Mouse (Mus musculus): ENCODE measurements around the gene Pip5k1c. TPM values are rescaled to one million over a fixed set of nuclear protein-coding genes. Genes with fewer than 3 reads are reported as not detected.

Gene Pip5k1c
- polyA plus RNA-seq, 1 experiment from 2014 or later, result 26.2 TPM

DNA sequence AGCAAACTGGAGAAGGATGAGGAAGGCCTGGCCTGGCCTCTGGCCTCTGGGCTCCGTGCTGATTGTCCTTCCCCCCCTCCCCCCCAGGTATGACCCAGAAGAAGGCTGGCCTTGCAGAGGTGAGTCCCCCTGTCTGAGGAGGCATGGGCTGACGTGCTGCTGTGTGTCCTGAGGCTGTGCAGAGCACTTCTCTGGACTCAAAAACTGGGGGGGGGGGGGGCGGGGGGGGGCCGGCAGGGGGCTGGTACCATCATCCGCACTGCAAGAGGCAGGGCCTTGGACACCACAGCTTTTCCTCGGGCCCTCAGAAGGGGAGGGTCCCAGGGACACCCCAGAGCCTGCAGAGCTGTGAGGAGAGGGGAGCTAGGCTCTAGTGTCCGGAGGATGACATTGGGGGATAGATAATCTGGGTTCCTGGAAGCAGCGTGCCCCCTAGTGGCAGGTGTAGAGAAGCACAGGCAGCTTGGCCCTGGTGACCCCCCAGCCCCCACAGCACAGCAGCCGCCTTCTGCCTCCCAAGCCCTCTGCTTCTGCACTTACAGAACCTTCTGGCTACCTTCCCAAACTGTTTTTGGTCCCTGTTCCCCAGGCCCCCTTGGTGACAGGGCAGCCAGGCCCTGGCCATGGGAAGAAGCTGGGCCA lies 12.0 kb downstream of the Pip5k1c start:
- no peaks in the 10 kb centered on the region for H3K9me3 ChIP-seq (replicated peaks)
- no peak overlapping the region for H3K4me3 ChIP-seq
- no peak overlapping the region for H3K9ac ChIP-seq
- no peaks in the 10 kb centered on the region for H3K27me3 ChIP-seq
- H3K4me2 ChIP-seq, result no peak overlapping the region
- peaks cover 52% of the 10 kb centered on the region for H3K4me1 ChIP-seq (replicated peaks)
- no peak; the same call in 1 of the 2 replicates for ATAC-seq (replicated peaks; ENCODE audit: insufficient number of reproducible peaks, insufficient read depth, low FRiP score, low read depth)
- H3K36me3 ChIP-seq, result peaks cover 41% of the 10 kb centered on the region
- 25% methylated on average over 7 of the region's 9 CpGs for WGBS
- no peak overlapping the region for H3K27ac ChIP-seq

DNA sequence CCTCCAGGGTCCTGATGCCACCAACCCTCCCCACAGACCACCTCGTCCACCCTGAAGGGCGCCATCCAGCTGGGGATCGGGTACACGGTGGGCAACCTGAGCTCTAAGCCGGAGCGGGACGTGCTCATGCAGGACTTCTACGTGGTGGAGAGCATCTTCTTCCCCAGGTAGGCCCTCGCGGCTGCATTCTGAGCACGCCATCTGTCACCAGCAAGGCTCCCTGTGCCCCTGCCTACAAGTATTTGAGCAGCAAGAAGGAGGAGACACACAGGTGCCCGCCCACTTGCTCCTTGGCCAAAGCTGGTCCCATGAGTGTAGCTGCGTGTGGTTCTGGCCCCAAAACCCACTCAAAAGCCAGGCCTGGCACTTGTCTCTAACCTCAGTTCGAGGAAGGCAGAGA lies 12.9 kb downstream of the Pip5k1c start:
- Histone ChIP-seq H3K27me3 (no peaks in the 10 kb centered on the region), H3K4me3 (no peak overlapping the region), H3K9me3 (replicated peaks) (no peaks in the 10 kb centered on the region), H3K4me2 (no peak overlapping the region), H3K4me1 (replicated peaks) (peaks cover 43% of the 10 kb centered on the region), H3K9ac (no peak overlapping the region), H3K36me3 (peaks cover 50% of the 10 kb centered on the region), H3K27ac (no peak overlapping the region)
- 94% methylated on average over 14 of the region's 14 CpGs for WGBS
- ATAC-seq (replicated peaks; ENCODE audit: insufficient number of reproducible peaks, insufficient read depth, low FRiP score, low read depth), result no peak

DNA sequence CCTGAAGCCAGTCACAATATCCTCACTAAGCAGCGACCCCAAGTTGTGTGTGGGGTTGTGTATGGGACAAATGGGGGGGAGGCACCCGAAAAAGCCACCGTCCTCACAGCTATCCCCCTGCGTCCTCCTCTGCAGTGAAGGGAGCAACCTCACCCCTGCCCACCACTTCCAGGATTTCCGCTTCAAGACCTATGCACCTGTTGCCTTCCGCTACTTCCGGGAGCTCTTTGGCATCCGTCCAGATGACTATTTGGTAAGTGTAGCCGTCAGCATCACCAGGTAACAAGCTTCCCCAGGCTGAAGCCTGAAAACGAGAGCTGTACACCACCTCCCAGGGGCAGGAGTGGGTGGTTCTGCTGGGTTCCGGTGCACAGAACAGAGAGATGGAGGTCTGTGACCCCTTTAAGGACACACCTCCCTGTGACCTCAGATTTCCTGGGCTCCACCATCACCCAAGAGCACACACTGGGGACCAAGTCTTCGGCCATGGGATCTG lies 13.5 kb downstream of the Pip5k1c start:
- Histone ChIP-seq H3K36me3 (peaks cover 56% of the 10 kb centered on the region), H3K4me3 (no peak overlapping the region), H3K9ac (no peak overlapping the region), H3K27me3 (no peaks in the 10 kb centered on the region), H3K4me1 (replicated peaks) (peaks cover 37% of the 10 kb centered on the region), H3K9me3 (replicated peaks) (no peaks in the 10 kb centered on the region), H3K4me2 (no peak overlapping the region), H3K27ac (no peak overlapping the region)
- 87% methylated on average over 12 of the region's 12 CpGs for WGBS
- ATAC-seq (replicated peaks; ENCODE audit: insufficient number of reproducible peaks, insufficient read depth, low FRiP score, low read depth), result no peak

DNA sequence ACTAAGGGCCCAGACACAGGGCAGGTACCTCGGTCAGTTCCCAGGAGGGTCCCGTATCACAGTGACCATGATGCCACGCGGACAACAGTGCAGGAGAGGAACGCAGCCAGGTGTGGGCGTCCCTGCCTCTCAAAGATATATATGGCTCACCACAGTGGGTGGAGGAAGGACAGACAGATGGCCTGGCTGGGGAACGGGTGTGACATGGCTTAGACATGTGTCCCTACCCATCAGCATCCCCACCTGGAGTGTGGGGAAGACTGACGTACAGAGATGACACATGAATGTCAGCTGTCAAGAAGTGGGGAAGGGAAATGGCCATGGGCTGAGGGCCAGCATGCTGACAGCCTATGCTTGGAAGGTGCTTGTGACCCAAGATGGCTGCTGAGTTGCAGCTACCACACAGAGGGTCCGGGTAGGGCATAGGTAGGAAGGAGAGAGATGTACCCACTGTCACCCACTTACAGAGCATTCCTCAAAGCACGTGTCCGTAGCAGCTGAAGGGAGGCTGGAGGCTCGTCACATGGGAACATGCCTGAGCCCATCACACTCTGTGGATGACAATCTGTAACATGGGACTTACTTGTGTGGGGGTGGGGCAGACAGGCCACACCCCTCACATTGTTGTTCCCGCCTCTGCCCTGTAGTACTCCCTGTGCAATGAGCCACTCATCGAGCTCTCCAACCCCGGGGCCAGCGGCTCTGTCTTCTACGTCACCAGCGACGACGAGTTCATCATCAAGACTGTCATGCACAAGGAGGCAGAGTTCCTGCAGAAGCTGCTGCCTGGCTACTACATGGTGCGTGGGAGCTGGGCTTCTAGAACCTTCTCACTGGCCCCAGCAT lies 14.3 kb downstream of the Pip5k1c start:
- Histone ChIP-seq H3K4me2 (no peak overlapping the region), H3K36me3 (peaks cover 64% of the 10 kb centered on the region), H3K9me3 (replicated peaks) (no peaks in the 10 kb centered on the region), H3K9ac (no peak overlapping the region), H3K27me3 (no peaks in the 10 kb centered on the region), H3K4me1 (replicated peaks) (peaks cover 30% of the 10 kb centered on the region), H3K4me3 (no peak overlapping the region), H3K27ac (no peak overlapping the region)
- 89% methylated on average over 21 of the region's 21 CpGs for WGBS
- ATAC-seq (replicated peaks; ENCODE audit: insufficient number of reproducible peaks, insufficient read depth, low FRiP score, low read depth), result no peak

DNA sequence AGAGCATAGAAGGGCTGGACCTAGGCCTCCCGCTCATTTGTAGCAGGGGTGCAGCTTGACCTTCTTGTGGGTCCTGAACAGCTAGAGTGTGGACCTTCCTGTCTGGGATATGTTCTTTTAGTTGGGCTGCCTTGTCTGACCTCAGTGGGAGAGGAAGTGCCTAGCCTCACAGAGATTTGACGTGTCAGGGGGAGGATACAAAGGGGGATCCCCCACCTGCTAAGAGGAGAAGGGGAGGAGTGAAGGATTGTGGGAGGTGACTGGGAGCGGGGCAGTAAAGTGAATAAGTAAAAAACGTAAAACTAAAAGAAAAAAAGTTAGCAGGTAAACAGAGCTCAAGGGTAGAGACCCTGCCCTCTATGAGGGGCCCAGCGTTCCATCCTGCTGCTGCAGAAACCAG lies 16.8 kb downstream of the Pip5k1c start:
- Histone ChIP-seq H3K27ac (no peak overlapping the region), H3K9me3 (replicated peaks) (no peaks in the 10 kb centered on the region), H3K36me3 (peaks cover 87% of the 10 kb centered on the region), H3K4me1 (replicated peaks) (peaks cover 6% of the 10 kb centered on the region), H3K27me3 (no peaks in the 10 kb centered on the region), H3K9ac (no peak overlapping the region), H3K4me3 (no peak overlapping the region), H3K4me2 (no peak overlapping the region)
- ATAC-seq (replicated peaks; ENCODE audit: insufficient number of reproducible peaks, insufficient read depth, low FRiP score, low read depth), result no peak
- 85% methylated on average over 5 of the region's 5 CpGs for WGBS

DNA sequence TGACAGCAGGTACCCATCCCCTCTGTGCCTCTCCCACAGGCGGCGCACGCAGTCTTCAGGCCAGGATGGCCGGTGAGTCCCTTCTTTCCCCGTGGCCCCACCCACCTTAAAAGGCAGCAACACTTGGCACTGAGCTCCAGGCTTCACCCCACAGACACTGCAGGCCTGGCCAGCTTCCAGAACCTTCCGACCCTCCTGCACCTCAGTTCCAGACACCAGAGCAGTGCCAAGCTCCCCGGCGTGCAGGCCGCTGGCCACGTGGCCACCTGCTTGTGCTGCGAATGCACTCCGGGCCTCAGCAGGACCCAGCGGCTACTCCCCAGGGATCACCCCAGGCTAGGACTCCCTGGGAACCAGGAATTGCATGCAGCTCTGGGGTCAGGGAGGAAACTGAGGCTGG lies 20.8 kb downstream of the Pip5k1c start:
- H3K4me2 ChIP-seq, result no peak overlapping the region
- no peak for ATAC-seq (replicated peaks; ENCODE audit: insufficient number of reproducible peaks, insufficient read depth, low FRiP score, low read depth)
- 85% methylated on average over 13 of the region's 13 CpGs for WGBS
- H3K4me3 ChIP-seq, result no peak overlapping the region
- H3K9me3 ChIP-seq (replicated peaks), result no peaks in the 10 kb centered on the region
- no peak overlapping the region for H3K27ac ChIP-seq
- peaks cover 75% of the 10 kb centered on the region for H3K36me3 ChIP-seq
- peaks cover 22% of the 10 kb centered on the region for H3K4me1 ChIP-seq (replicated peaks)
- no peak overlapping the region for H3K9ac ChIP-seq
- no peaks in the 10 kb centered on the region for H3K27me3 ChIP-seq

DNA sequence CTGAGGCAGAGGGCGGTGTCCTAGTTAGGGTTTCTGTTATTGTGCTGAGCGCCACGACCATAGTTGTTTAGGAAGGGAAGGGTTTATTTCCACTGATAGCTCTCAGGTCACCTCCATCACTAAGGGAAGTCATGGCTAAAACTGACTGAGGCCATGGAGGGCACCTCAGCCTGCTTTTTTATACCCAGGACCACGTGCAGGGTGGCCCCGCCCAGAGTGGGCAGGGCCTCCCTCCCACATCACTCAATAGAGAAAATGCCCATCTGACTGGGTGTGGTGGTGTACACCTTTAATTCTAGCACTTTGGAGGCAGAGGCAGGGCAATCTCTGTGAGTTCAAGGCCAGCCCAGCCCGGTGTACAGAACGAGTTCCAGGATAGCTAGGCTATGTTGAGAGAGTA lies 21.4 kb downstream of the Pip5k1c start:
- H3K4me1 ChIP-seq (replicated peaks), result peaks cover 28% of the 10 kb centered on the region
- 76% methylated on average over 7 of the region's 7 CpGs for WGBS
- H3K9ac ChIP-seq, result no peak overlapping the region
- no peak overlapping the region for H3K27ac ChIP-seq
- H3K4me3 ChIP-seq, result no peak overlapping the region
- peaks cover 70% of the 10 kb centered on the region for H3K36me3 ChIP-seq
- ATAC-seq (replicated peaks; ENCODE audit: insufficient number of reproducible peaks, insufficient read depth, low FRiP score, low read depth), result no peak
- no peak overlapping the region for H3K4me2 ChIP-seq
- H3K27me3 ChIP-seq, result no peaks in the 10 kb centered on the region
- no peaks in the 10 kb centered on the region for H3K9me3 ChIP-seq (replicated peaks)

DNA sequence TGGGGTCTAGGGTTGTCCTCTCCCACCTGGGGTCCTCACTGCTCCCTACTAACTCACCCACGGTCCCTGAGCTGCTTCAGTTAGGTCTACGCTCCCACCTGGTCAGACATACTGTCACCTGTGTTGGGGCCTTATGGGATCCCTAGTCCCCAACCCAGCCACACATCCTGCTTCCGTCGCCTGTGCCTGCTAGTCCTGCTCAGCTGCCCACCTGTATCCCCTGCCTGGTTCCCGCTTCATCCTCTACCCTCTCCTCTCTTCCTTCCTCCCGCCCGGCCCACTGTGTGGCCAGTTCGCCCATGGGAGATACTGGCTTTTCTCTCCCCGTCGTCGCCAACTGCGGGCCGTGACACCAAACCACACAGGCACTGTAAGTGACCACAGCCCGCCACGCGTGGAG lies 22.8 kb downstream of the Pip5k1c start:
- Histone ChIP-seq H3K36me3 (peaks cover 57% of the 10 kb centered on the region), H3K9me3 (replicated peaks) (no peaks in the 10 kb centered on the region), H3K27me3 (no peaks in the 10 kb centered on the region), H3K4me1 (replicated peaks) (peaks cover 37% of the 10 kb centered on the region), H3K9ac (no peak overlapping the region), H3K4me3 (no peak overlapping the region), H3K4me2 (no peak overlapping the region), H3K27ac (no peak overlapping the region)
- WGBS, result 87% methylated on average over 16 of the region's 16 CpGs
- no peak for ATAC-seq (replicated peaks; ENCODE audit: insufficient number of reproducible peaks, insufficient read depth, low FRiP score, low read depth)

DNA sequence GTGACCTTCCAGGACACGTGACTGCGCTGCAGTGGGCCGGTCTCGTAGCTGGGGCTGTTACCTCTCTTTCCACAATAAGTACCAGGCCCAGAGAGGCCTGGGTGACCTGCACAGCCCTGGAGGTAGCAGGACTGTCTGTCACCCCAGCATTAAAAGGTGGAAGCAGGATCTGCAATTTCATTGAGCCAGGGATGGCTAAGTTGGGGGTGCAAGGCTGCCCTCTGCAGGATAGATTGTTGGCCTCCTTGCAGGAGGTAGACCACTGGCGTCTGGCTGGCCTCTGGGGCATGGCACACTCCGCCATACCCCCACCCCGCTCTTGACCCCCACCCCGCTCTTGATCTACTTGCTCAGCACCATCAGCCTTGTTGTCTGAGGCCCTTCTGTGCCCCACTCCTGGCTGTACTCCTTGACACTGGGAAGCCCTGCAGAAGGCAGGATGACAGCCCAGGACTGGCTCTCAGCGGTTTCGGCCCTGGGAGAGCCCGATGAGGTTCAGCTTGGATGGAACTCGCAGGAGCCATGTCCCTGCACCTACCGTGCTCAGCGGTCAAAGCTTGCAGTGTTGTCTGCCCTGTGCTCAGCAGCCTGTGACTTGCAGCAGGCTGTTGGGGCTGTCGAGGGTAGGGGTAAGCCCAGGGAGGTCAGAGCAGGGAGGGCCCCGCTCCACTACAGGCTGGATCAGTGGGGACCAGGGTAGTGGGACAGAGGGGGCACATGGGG lies 23.7 kb downstream of the Pip5k1c start:
- H3K9me3 ChIP-seq (replicated peaks), result no peaks in the 10 kb centered on the region
- 49% methylated on average over 16 of the region's 16 CpGs for WGBS
- H3K4me3 ChIP-seq, result peak overlapping the region; percentile 29
- H3K4me1 ChIP-seq (replicated peaks), result peaks cover 37% of the 10 kb centered on the region
- H3K36me3 ChIP-seq, result peaks cover 47% of the 10 kb centered on the region
- H3K27me3 ChIP-seq, result no peaks in the 10 kb centered on the region
- peak overlapping the region; percentile 57 for H3K4me2 ChIP-seq
- ATAC-seq (replicated peaks; ENCODE audit: insufficient number of reproducible peaks, insufficient read depth, low FRiP score, low read depth), result no peak
- no peak overlapping the region for H3K27ac ChIP-seq
- H3K9ac ChIP-seq, result peak overlapping the region; percentile 10; the same call in 1 of the 2 replicates

DNA sequence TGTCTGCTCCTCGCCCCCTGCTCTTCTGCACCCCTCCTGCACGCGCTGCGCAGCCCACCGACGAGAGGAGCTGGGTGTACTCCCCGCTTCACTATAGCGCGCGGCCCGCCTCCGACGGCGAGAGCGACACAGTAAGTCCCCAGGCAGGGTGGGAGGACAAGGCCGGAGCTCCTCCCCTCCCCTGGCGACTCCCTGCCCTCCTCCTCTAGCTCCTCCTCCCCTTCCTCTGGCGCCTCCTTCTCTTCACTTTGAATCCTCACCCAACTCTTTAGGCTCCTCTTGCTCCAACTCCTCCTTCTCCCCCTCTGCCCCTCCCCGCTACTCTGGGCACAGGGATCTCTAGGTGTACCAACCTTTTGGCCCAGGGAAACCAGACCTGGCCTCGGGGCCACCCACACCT lies 24.5 kb downstream of the Pip5k1c start:
- Histone ChIP-seq H3K27me3 (no peaks in the 10 kb centered on the region), H3K4me1 (replicated peaks) (peaks cover 44% of the 10 kb centered on the region), H3K4me2 (peak overlapping the region; percentile 57), H3K27ac (no peak overlapping the region), H3K9ac (peak overlapping the region; percentile 10; the same call in 1 of the 2 replicates), H3K9me3 (replicated peaks) (no peaks in the 10 kb centered on the region), H3K36me3 (peaks cover 40% of the 10 kb centered on the region), H3K4me3 (peak overlapping the region; percentile 29)
- WGBS, result 22% methylated on average over 20 of the region's 20 CpGs
- no peak for ATAC-seq (replicated peaks; ENCODE audit: insufficient number of reproducible peaks, insufficient read depth, low FRiP score, low read depth)
